Mouse (Mus musculus): Measurements from ENCODE around the gene Lpgat1.

DNA sequence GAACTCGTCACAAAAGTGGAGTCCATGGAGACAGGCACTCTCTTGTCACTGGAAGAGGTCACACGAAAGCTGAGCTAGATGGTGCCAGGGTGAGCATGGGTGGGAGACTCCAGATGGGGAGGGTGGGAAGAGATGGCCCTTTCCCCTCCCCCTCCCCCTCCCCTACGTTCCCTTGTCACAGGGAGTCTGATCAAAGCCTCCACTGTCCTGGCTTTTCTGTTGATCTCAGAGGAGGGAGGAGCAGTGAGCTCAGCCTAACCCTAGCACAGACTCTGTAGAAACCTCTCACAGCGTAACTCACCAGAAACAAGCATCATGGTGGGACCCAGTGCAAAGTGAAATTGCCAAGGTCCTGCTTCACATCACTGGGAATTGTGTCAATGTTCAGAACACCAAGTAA, 69.7 kb downstream of the Lpgat1 start:
- TF ChIP-seq CTCF (IDR thresholded peaks at IDR 0.05; ENCODE audit: low read depth) (no peak), EP300 (optimal IDR thresholded peaks at IDR 0.05) (no peak)

Data from stomach, postnatal 0 days (tissue).